Mouse (Mus musculus) thymus, postnatal 36 days (tissue): ENCODE data around the gene Art3.

Experiments
- DNase-seq, 2 experiments: peaks; one replicate each; pipeline ENCODE4 v3.0.0; 2022; ENCODE audit warnings: mixed read lengths in 2 of 2

The Art3 gene

DNA sequence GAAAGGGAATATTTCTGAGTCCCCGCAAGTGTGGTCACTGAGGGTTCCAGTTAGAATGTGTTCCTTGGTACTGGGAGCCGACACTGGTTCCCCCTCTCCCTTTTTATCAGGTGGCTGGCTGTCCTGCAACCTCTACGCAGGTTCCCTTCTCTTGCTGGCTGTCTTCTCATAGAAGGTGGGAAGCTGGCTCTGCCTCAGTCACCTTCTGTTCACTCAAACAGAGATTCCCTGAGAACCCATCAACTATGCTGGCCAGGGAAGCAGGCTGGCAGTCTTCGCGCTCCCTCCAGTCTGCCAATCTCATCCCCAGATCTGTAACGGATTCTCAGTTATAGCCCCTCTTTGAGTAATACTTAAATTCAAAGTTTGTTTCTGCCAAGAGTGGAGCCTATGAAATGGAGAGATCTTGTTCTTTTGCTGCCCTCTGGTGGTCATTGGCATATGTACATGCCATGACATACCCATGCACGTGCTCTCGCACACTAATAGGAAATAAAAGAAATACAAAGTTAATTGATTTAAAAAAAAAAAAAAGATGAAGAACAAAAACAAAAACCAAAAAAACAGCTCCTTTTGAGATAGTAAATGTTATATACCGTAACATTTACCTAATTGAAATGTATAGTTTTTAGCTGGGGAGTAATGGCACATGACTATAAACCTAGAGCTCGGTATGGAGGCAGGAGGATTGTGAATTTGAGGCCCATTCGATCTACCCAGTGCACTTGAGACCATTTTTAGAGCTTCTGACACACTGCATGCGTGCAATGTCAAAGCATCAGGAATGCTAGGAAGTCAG, 50.1 kb downstream of the Art3 start:
- peak; percentile 55 to 62 for DNase-seq

DNA sequence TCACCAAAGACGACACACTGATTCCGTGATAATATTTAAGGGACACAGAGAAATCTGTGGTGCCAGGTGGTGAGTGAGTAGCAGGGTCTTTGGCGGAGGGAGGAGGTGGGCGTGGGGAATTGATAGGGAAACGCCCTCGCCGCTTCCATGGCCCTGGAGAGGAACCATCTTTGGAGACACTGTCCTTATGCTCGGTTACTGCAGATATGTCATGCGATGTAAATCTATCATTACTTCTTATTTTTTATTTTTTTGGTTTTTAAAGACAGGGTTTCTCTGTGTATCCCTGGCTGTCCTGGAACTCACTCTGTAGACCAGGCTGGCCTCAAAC, 50.7 kb downstream of the Art3 start:
- DNase-seq = no peak

DNA sequence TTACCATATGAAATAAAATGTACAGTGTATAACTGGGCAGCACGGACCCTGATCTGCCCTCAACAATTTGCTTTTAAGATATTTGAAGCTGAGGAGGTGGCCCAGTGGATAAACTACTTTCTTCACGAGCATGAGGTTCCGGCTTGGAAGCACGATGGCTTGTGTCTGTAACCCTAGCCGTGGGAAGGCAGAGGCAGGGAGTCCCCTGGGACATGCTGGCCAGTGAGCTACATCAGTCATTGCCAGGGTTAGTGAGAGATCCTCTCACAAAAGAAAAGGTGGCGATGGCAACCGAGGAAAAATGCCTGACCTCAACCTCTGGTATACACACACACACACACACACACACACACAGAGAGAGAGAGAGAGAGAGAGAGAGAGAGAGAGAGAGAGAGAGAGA, 52.1 kb downstream of the Art3 start:
- no peak for DNase-seq

DNA sequence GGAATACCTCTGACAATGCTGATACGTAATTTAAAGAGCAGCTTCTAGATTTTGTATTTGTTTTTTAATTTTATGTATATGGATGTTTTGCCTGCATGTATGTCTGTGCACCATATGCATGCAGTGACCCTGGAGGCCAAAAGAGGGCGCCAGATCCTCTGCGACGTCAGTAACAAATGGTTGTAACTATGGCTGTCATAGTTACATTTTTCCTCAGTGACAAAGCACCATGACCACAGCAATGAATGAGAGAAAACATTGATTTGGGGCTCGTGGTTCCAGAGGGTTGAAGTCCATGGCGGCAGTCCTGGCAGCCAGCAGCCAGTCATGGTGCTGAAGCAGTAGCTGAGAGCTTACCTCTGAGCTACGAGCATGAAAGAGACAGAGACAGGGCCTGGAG, 53.2 kb downstream of the Art3 start:
- DNase-seq = peak; percentile 33 to 40

DNA sequence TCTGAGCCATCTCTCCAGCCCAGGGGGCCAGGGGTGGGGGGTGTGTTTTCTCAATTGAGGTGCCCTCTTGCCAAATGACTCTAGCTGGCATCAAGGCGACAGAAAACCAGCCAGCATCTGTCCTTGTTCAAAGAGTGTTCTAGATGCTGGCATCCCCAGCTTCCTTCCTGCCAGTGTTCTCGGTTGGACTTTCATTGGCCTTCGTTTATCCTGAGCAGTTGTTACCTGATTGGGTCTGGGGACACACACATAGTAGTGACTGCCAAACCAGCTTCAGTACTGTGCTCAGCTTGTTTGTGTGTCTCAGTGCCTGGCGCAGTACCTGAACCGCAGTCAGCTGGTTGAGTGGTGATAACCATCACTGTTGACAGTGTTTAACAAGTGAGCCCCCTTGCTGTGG, 54.5 kb downstream of the Art3 start:
- DNase-seq = no peak

DNA sequence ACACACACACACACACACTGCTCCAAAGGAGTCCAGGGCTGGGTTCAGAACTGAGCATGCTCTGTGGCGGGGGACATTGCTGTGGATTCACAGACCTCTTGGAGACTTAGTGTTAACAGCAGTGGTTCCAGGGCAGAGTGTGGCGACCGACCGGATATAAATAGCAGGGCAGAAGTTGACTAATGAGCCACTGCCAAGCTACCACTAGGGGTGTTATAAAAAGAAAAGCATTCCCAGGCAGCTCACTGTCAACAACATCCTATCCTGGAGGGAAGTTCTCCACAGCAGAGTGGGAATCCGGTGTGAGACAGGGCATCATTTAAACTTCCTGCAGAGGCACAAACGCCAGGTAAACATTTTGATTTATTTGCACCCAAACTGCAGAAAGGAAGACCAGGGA, 55.0 kb downstream of the Art3 start:
- no peak for DNase-seq

DNA sequence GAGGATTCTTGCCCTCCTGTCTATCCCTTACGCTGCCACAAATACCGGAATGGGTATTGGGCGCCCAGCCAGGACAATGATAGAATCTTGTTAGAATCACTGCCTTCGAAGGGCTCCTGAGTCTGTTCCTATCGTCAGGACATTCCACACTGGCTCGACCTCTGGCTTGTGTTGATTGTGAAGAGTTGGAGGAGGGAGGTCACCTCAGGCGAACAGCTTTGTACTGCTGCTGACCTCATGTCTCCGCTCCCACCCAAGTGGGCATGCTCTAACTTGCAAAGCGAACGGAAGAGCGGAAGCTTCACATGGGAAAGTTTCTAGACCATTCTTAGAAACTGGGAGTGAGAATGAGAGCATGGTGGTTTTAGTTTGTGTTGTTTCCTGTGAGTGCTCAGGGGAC, 55.8 kb downstream of the Art3 start:
- no peak for DNase-seq

DNA sequence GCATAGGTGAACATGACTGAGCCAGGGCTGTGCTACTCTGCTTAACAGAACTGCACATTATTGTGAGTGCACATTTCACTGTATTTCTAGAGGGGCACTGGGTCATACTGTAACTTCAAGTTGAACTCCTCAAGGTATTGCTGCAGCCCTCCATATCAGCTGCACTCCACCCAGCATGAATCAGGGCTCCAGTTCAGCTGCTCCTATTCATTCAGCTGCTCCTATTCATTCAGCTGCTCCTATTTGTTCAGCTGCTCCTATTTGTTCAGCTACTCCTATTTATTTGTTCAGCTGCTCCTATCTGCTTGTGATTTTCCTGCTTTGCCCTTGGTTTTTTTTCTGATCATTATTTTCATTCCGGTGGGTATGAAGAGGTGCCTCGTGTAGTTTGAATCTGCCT, 58.4 kb downstream of the Art3 start:
- DNase-seq = no peak

DNA sequence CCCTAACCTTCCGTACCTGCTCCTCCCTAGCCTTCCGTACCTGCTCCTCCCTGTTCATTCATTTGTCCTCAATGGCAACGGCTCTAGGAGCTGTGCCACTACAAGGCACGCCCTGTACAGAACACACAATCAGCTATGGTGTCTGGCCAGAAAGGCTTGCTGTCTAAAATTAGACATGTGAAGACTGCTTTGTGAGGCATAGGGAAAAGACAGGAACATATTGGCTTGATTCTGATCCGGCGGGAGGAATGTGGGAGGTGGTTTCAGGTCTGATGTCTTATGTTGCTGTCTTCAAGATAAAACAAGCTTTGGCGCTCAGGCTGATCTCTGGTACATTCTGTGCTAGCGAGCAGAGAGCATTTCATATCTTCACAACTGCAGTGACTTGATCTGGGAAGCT, 59.0 kb downstream of the Art3 start:
- DNase-seq = no peak

DNA sequence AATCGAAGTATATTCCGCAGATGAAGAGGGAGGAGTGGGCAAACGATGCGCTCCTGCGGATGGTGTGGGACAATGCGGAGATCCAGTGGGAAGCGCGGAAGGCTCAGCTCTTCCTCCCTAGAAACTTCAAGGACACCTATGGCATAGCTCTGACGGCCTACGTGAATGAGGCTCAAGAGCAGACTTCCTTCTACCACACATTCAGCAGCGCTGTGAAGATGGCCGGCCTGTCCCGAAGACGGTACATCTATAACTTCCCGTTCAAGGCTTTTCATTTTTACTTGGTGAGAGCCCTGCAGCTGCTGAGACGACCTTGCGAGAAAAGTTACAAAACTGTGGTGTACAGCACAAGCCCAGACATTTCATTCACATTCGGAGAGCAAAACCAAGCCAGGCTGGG, 60.9 kb downstream of the Art3 start:
- no peak for DNase-seq

DNA sequence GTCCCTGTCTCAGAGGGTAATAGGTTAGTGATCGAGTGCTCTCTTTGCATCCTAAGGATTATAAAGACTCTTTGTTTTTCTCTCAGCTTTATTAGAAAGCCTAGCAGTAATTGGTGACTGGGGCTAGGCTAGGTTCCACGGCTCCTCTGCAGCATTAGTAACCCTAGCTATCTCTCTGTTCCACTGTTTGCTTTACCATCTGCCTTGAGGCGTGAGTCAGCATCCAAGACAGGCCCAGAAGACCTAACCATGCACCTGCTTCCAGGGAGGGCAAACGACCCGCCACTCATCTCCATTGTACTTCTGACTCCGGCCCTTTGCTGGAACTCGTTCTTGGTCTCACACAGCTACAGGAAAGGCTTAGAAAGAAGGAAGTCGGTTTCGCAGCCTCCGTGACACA, 62.2 kb downstream of the Art3 start:
- DNase-seq = no peak

DNA sequence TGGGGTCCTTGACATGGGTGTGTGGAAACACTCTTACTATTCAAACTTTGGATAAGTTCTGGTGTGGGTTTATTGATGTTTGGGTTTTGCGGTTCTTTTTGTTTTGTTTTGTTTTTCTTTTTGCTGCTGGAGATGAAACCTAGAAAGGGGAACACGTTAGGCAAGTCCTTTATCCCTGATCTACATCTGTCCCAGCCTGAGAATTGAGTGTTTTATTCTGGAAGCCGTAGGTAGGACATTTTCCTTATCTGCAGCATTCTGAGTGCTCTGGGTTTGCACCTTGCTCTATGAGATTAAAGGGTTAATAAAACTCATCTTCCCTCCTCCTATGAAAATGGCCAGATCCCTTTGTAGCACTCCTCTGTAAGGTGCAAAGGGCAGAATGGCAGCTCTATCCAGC, 64.1 kb downstream of the Art3 start:
- DNase-seq = no peak

DNA sequence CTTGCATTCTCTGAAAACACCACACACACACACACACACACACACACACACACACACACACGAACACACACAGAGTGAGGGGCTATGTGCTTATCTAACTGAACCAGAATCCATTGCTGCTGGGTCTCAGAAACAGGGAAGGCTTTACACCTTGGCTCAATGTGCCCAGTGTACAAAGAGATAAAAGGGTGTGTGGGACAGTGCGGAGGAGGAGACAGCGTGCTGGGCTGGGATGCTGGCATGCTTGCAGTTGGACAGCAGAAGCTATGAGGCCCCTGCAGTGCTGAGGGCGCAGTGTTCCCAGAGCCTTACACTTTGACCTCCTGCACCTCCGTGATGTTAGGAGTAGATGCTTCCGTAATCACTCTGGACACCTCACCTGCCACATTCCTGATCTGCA, 64.8 kb downstream of the Art3 start:
- DNase-seq = no peak

DNA sequence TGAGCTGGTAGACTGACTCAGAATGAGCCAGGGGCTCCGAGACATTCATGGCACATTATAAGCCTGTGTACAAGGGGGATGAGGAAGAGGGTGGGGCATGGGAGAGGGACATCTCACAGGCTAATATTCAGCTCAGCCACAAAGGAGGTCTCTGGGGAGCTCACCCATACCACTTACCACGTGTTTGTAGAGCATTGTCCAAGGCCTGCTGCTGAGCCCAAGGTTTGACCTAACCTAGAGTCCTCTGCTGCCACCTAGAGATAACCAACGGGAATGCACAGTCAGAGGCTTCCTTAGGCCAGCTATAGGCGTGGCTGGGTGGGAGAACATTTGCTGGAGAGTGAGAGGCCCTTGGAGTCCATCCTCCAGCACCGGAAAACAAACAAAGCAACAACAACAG, 66.5 kb downstream of the Art3 start:
- peak; percentile 52 to 69 for DNase-seq

DNA sequence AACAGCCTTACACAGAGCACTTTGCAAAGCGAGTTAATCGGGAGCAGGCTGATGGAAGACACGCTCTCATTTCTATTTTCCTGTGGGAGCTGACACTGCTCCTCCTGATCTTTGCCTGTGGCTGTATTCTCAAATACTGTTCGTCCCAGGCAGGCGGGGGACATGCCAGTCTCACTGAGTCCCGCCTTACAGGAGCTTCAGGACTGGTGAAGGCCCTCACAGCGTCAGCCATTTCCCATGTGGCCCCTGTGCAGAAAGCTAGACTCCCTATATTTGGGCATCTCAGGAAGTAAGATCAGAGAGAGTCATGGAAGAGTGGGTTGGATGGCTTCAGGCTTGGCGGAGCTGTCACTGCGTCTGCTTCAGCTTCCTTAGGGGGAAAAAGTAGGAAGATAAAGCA, 71.2 kb downstream of the Art3 start:
- DNase-seq = no peak

DNA sequence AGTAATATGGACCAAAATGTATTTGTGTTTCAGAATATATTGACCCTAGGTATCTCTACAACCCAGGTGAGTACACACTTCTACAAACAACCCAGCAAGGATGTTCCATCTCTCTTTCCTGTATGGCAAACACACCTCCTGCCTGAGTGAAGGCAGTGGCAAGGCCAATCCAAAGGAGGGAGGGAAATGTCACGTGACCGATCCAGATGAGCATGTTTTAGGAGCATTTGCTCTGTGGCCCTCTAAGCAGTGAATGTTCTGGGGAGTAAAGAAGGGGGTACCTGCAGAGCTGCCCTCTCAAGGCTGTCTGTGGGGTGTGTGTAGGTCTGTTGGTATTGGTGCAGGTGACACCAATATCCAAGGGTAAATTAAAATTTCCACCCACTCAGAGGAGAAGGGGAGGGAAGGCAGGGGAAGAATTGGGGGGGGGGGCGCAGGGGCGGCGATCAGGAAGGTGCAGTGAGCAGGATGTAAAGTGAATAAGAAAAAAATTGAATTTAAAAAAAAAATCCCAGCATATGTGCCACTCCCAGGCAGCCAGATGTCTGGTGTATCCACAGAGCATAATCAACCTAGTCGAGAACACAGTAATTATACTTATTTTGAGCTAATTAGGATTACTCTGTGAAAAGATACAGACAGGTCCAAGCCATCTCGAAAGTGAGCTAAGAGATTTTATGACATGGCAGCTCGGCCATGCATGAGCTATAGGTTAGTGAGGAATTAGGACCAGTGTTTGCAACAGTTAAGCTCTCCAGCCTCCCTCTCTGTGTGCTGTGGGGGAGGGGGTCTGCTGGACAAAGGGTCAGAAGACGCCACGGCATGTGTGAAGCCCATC, 72.2 kb downstream of the Art3 start:
- DNase-seq = no peak

DNA sequence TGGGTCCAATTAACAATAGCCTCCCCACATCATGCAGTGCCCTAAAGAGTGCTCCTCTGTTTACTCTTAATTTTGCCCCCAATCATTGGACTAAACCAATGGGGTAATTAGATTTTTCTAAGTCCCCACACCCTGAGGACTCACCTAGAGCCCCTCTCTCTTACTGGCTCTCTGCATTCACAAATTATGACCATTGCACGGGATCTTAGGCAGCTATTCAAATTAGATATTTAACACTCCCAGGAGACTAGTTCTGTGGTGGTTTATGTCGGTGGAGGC, 72.7 kb downstream of the Art3 start:
- no peak for DNase-seq

DNA sequence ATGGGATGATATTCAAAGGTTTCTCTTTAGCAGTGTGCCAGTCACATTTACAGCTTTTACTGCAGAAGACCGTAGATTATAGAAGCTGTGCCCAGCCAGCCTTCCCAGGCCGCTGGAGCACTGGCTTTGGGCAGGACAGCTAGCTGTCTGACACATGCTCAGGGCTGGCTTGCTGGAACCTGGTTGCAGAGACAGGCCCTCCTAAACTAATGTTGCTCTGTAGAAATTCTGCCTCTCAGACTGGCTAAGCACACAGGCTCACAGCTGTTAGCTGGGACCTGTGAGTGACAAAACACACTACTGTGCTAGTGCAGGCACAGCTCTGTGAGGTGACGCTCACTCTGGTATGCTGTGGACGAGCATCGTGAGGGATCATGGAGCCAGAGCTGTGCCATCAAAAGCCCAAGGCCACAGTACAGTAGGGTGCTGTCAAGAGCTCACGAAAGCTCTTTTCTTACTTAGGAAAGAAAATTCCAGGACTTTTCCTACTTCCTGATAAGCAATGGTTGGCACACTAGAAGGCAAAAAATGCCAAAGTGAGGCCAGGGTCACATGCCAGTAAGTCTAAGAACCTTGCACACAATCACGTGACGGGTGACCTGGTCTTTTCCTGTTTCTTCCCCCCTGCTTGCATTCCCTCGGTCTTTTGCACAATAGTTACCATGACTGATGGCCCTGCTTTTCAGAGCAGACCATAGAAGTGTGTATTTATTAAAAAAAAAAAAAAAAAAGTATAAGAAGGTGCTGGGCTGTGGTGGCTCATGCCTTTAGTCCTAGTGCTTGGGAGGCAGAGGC, 77.9 kb downstream of the Art3 start:
- DNase-seq = no peak

DNA sequence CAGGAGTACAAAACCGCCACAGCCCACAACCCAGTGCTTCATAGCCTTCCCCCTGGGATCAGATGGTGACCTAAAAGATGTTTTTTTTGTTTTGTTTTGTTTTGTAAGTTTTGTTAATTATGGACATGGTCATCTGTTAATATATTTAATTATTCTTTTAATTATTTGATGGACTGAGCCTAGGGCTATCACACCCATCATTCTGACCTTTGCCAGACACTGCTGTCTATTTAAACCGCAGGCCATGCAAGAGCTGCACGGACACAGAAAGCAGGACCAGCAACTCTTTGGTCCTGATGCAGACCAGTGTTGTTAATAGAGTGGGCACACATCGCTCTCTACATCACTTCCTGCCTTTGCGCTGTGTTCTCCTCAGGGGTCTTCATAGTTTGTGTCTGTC, 78.9 kb downstream of the Art3 start:
- no peak for DNase-seq

DNA sequence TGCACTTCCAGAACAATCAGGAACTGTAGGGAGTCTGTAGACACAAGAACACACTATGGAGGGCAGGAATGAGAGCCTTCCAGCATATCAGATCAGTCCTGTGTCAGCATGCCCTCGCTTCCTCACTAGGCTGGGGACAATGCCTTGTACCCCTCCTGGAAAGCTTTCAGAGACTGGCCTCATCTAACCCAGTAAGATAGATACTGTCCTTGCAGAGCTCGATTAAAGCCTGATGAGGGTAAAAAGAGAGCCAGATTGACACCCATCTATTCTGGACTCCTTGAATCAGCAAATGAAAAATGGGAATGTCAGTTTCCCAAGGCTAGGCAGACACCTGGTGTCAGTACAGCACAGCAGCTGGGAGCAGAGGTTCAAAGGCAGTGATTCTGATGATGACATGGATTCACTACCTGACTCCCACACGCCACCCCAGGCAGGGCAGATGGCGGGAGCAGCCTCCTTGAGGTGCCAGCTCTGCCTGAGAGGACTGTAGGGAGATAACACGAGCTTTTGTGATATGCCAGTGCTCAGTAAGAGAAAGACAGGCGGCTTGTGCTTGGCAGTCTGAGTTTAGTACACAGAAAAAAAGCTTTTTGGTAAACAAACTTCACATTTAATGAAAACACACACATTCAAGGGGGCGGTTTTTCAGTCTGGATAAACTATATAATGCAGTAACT, 80.0 kb downstream of the Art3 start:
- no peak for DNase-seq

DNA sequence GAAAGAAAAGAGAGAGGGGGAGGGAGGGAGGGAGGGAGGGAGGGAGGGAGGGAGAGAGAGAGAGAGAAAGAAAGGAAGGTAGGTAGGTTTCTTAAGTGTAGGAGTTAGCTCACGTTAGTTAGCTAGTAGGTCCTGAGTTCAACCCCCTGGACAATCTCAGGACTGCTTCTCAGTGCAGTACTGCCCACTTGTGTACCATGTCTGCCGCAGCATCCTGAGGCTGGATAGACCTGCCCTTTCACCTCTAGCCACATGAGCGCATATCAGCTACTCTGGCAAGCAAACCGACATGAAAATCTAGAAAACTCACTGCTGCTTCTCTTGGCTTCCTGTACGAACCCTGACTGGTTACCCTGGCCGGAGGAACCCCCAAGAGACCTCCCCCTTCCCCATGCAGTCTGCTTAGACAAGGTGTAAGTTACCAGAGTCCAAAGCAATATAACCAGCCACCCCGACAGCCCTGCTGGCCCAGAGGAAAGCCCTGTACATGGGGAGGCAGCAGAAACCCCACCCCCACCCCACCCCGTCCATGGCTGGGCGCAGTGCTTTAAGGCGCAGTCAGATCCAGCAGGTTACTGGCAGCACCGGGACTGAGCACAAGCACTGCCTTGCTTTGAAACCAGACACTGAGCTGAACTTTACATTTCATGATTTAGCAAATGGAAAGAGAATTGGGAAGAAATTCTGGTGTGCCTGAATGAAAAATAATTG, 81.8 kb downstream of the Art3 start:
- DNase-seq = no peak

DNA sequence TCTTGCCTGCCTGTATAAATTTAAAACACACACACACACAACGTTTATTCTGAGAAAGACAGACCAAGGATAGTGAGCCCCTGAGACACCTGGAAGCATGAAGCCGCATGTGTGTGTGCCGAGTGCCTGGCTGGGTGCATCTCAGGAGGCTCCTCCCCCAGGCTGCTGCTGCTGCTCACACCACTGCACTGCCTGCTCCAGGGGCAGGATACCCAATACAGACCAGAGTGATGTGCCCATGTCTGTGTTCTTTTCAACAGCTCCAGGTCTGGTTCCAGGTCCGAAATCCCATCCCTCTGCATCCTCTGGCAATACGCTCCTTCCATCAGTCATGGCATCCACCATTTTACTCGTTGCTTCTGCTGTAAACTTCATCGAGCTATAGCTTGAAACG, 82.4 kb downstream of the Art3 start:
- DNase-seq = no peak

DNA sequence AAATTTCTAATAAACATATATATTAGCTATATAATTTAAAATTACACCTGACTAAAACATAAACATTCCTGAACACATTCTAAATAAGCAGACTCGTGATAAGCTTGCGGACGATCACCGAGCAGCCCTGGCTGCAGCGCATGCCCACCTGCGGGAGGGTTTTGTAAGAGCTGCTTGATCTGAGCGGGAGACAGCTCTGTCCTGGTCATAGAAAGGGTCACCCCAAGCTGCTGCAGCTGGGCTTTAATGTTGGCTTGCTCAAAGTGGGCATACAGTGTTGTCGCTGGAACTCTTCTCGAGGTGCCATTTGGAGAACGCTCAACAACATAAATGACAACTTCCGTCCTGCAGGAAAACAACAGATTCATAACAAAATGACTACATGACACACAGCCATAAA, 92.5 kb downstream of the Art3 start:
- no peak for DNase-seq
